Mouse (Mus musculus) ES-E14 (cell line): ENCODE measurements around the gene Rad54l. TPM values are rescaled to one million over a fixed set of nuclear protein-coding genes. Genes with fewer than 3 reads are reported as not detected.

Experiments
- DNase-seq: peaks from one replicate; pipeline ENCODE4 v3.0.0-alpha.2; 2013; ENCODE audit warnings: low read depth, low spot score
- H3K27ac ChIP-seq: 2 replicates; pipeline ENCODE4 v1.5.1; 2012; ENCODE audit warnings: low read depth, mild to moderate bottlenecking, low read length, moderate library complexity, mixed read lengths; ENCODE audit not compliant: poor library complexity, insufficient read depth, severe bottlenecking
- H3K36me3 ChIP-seq: 2 replicates; pipeline ENCODE4 v1.6.1; 2012; ENCODE audit warnings: mild to moderate bottlenecking, low read length, moderate library complexity, mixed read lengths; ENCODE audit not compliant: control insufficient read depth, poor library complexity, insufficient read depth, severe bottlenecking
- H3K4me1 ChIP-seq, 2 experiments: fragments of 150-350 bp in 1 of 2; sonication (generic) in 1 of 2; 2 replicates each; pipeline ENCODE4 v1.6.1; 2012; ENCODE audit warnings: low read length in 2 of 2, mild to moderate bottlenecking in 1 of 2, mixed read lengths in 1 of 2; ENCODE audit not compliant: control insufficient read depth in 2 of 2, insufficient read depth in 2 of 2, poor library complexity in 1 of 2
- H3K4me3 ChIP-seq, 2 experiments: fragments of 150-350 bp in 1 of 2; sonication (generic) in 1 of 2; 2 replicates each; pipeline ENCODE4 v1.5.1; 2012; ENCODE audit warnings: low read length in 2 of 2, low read depth in 1 of 2, mild to moderate bottlenecking in 1 of 2, mixed read lengths in 1 of 2; ENCODE audit not compliant: insufficient read depth in 1 of 2, poor library complexity in 1 of 2, severe bottlenecking in 1 of 2
- H3K9ac ChIP-seq: 2 replicates; pipeline ENCODE4 v1.6.1; 2012; ENCODE audit warnings: low read depth, mild to moderate bottlenecking, low read length, mixed read lengths; ENCODE audit not compliant: poor library complexity, insufficient read depth, severe bottlenecking
- H3K9me3 ChIP-seq: fragments of 150-350 bp; sonication (generic); 2 replicates; pipeline ENCODE4 v1.6.1; 2012; ENCODE audit warnings: low read depth, mild to moderate bottlenecking, low read length; ENCODE audit not compliant: control insufficient read depth, insufficient read depth
- CHD2 ChIP-seq: IDR thresholded peaks from 2 replicates; pipeline ENCODE4 v1.6.1; 2014; ENCODE audit warnings: mild to moderate bottlenecking, low read depth, low read length, inconsistent platforms
- HCFC1 ChIP-seq: IDR thresholded peaks from 2 replicates; pipeline ENCODE4 v1.6.1; 2012; ENCODE audit warnings: low read length, inconsistent platforms, borderline replicate concordance; ENCODE audit not compliant: insufficient read depth
- MAFK ChIP-seq: IDR thresholded peaks from 2 replicates; pipeline ENCODE4 v1.6.1; 2014; ENCODE audit warnings: mild to moderate bottlenecking, low read depth, low read length, inconsistent platforms; ENCODE audit not compliant: insufficient read depth
- ZC3H11A ChIP-seq: IDR thresholded peaks from 2 replicates; pipeline ENCODE4 v1.6.1; 2012; ENCODE audit warnings: low read depth, mild to moderate bottlenecking, inconsistent platforms, low read length, borderline replicate concordance
- ZNF384 ChIP-seq: IDR thresholded peaks from 2 replicates; pipeline ENCODE4 v1.6.1; 2012; ENCODE audit warnings: low read depth, low read length, inconsistent platforms
- in situ Hi-C, 2 experiments: fragments of 600-800 bp; cut with MboI; formaldehyde crosslinking; loops; one replicate each; pipeline ENCODE4 v1.15.1; 2025; ENCODE audit warnings: low sequenced_read_pairs in 2 of 2, inconsistent platforms in 1 of 2; ENCODE audit not compliant: unreplicated experiment in 2 of 2
- total RNA-seq: library from RNA; depleted of rRNA; stranded (reverse); fragments of 300-350 nt; gene quantifications from 2 replicates; pipeline ENCODE4 v1.2.3, GENCODE M21; 2012

Gene Rad54l
- total RNA-seq, 1 experiment = 36.2 TPM

DNA sequence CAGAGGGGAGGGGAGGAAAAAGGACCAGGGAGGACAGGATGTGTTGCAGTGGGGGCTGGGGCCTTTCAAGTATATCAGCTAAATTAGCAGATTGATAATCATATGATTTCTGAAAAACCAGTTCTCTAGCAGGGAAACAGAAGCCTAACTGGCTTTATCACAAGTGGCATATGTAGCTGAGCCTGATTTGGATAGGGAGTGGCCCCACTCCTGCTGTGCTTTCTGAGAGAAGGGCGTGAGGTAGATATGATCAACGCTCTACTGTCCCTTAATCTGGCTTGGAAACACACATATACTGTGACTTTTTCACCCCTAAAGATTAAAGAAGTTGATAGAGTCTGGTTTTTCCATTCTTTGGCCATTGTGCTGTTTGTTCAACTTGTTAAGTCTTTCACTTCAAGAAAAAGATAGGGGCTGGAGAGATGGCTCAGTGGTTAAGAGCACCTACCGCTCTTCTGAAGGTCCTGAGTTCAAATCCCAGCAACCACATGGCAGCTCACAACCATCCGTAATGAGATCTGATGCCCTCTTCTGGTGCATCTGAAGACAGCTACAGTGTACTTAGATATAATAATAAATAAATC is 2.4 kb upstream of the Rad54l start:
- DNase-seq = no peak
- Histone ChIP-seq H3K27ac (no peak overlapping the region), H3K9ac (no peak overlapping the region), H3K36me3 (no peaks in the 10 kb centered on the region), H3K4me1 (peaks cover 0 to 2% of the 10 kb centered on the region in 2 experiments; a peak in 2 of 4 replicates), H3K4me3 (no peak overlapping the region), H3K9me3 (no peaks in the 10 kb centered on the region)
- TF ChIP-seq HCFC1 (no peak), CHD2 (no peak), MAFK (no peak)
- in situ Hi-C loops = no loop called here

- Histone ChIP-seq H3K36me3 (peaks cover 13% of the 10 kb centered on the region), H3K27ac (no peak overlapping the region), H3K4me1 (peaks cover 0 to under 1% of the 10 kb centered on the region in 2 experiments; a peak in 2 of 4 replicates), H3K9ac (peak overlapping the region; percentile 93), H3K9me3 (no peaks in the 10 kb centered on the region), H3K4me3 (peak overlapping the region; percentile 95)
- in situ Hi-C loops = no loop called here
- DNase-seq = no peak
- TF ChIP-seq ZC3H11A (no peak), HCFC1 (no peak), ZNF384 (peak; percentile 58), CHD2 (no peak)
Measured at GRCm38 (mm10) chr4:116122762-116123161, 728 bp downstream of the Rad54l start.

GRCm38 (mm10) chr4:116111486-116111885 is 12.0 kb downstream of the Rad54l start:
- no peak overlapping the region for H3K4me3 ChIP-seq
- in situ Hi-C loops = no loop called here
- H3K4me1 ChIP-seq = no peaks in the 10 kb centered on the region
- no peak overlapping the region for H3K27ac ChIP-seq
- no peak for DNase-seq
- peaks cover 16% of the 10 kb centered on the region for H3K36me3 ChIP-seq
- TF ChIP-seq HCFC1 = no peak
- TF ChIP-seq ZNF384 = no peak
- TF ChIP-seq CHD2 = no peak
- no peak for TF ChIP-seq ZC3H11A
- no peak for TF ChIP-seq MAFK
- no peaks in the 10 kb centered on the region for H3K9me3 ChIP-seq
- no peak overlapping the region for H3K9ac ChIP-seq

DNA sequence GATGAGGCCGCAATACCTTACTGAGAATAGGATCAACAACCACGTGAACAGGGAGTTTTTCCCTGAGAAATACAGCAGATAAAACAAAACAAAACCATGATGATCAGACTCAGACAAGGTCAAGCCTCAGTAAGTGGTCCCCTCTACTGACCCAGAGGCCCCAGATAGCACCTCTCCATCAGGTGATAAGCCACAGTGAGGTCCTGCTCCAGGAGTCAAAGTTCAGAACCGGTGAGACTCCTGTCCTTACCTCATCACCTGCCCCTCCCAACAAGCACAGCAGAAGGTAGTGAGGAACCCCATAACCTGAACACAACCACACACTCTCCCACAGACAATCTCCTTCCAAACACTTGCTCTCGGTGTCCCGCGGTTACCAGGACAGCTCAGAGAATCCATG is 12.8 kb downstream of the Rad54l start:
- in situ Hi-C loops = no loop called here
- H3K36me3 ChIP-seq = peaks cover 15% of the 10 kb centered on the region

GRCm38 (mm10) chr4:116105278-116105677 is 18.2 kb downstream of the Rad54l start:
- Histone ChIP-seq H3K9ac (no peak overlapping the region), H3K36me3 (peaks cover 16% of the 10 kb centered on the region), H3K27ac (no peak overlapping the region), H3K9me3 (no peaks in the 10 kb centered on the region), H3K4me1 (no peaks in the 10 kb centered on the region), H3K4me3 (no peak overlapping the region)
- in situ Hi-C loops = no loop called here
- TF ChIP-seq ZNF384 (no peak), CHD2 (no peak), HCFC1 (no peak), ZC3H11A (no peak), MAFK (no peak)
- no peak for DNase-seq

More for the DNA sequence above, 12.8 kb downstream of the Rad54l start:
- no peak overlapping the region for H3K9ac ChIP-seq
- no peak overlapping the region for H3K27ac ChIP-seq
- no peak for DNase-seq
- H3K4me1 ChIP-seq = no peaks in the 10 kb centered on the region
- H3K4me3 ChIP-seq = no peak overlapping the region
- TF ChIP-seq CHD2 (no peak), ZC3H11A (no peak), HCFC1 (no peak), MAFK (no peak), ZNF384 (no peak)
- no peaks in the 10 kb centered on the region for H3K9me3 ChIP-seq
